Mouse (Mus musculus) cerebellum, adult 2 months (tissue): ENCODE results near the gene Mamdc2. TPM values are rescaled to one million over a fixed set of nuclear protein-coding genes. Genes with fewer than 3 reads are reported as not detected.

Source experiments
- DNase-seq, 2 experiments: peaks; one replicate each; pipeline ENCODE4 v3.0.0; 2021
- H3K27ac ChIP-seq: fragments of 200-500 bp; 2 replicates; pipeline ENCODE4 v1.5.1; 2012; ENCODE audit warnings: low read length, control low read depth, inconsistent platforms; ENCODE audit not compliant: insufficient read depth
- H3K27me3 ChIP-seq: fragments of 200-500 bp; 2 replicates; pipeline ENCODE4 v1.6.1; 2012; ENCODE audit warnings: inconsistent platforms, mild to moderate bottlenecking, low read length, moderate library complexity; ENCODE audit not compliant: control insufficient read depth, insufficient read depth
- H3K4me1 ChIP-seq: fragments of 200-500 bp; 2 replicates; pipeline ENCODE4 v1.6.1; 2011; ENCODE audit warnings: low read length; ENCODE audit not compliant: control insufficient read depth, insufficient read depth
- H3K4me3 ChIP-seq: fragments of 200-500 bp; replicated peaks from 2 replicates; pipeline ENCODE3; 2011; ENCODE audit warnings: mild to moderate bottlenecking, low read depth, low read length, control low read depth; ENCODE audit not compliant: insufficient read depth
- CTCF ChIP-seq: fragments of 200-500 bp; IDR thresholded peaks from 2 replicates; pipeline ENCODE4 v1.5.1; 2011; ENCODE audit warnings: low read depth, mild to moderate bottlenecking, control low read depth, low read length, moderate library complexity, borderline replicate concordance; ENCODE audit not compliant: insufficient read depth
- POLR2A ChIP-seq: fragments of 200-500 bp; IDR thresholded peaks from 2 replicates; pipeline ENCODE4 v1.6.1; 2011; ENCODE audit warnings: low read length, control low read depth, borderline replicate concordance; ENCODE audit not compliant: insufficient read depth
- WGBS: fragments of 180-500 bp; shearing (Covaris S2); methylation state at CpG from one replicate; pipeline ENCODE4 v1.1.7; 2018; 5-methylcytosine and 5-hydroxymethylcytosine counted together
- polyA plus RNA-seq: library from polyadenylated mRNA; depleted of rRNA; stranded (reverse); fragments of >200 nt; gene quantifications from 2 replicates; pipeline ENCODE4 v1.2.3, GENCODE M21; 2012

The Mamdc2 gene
- polyA plus RNA-seq, 1 experiment, result 2.7 TPM

GRCm38 (mm10) chr19:23382396-23382795 is 65.8 kb downstream of the Mamdc2 start:
- Histone ChIP-seq H3K4me3 (no peak overlapping the region), H3K27me3 (no peaks in the 10 kb centered on the region), H3K4me1 (peaks cover 4% of the 10 kb centered on the region), H3K27ac (no peak overlapping the region)
- TF ChIP-seq CTCF (no peak), POLR2A (no peak)
- DNase-seq, result no peak
- WGBS, result 89% methylated on average over 2 of the region's 2 CpGs

GRCm38 (mm10) chr19:23380968-23381367 is 67.3 kb downstream of the Mamdc2 start:
- H3K27ac ChIP-seq, result no peak overlapping the region
- TF ChIP-seq POLR2A, result no peak
- WGBS, result 96% methylated on average over 4 of the region's 4 CpGs

DNA sequence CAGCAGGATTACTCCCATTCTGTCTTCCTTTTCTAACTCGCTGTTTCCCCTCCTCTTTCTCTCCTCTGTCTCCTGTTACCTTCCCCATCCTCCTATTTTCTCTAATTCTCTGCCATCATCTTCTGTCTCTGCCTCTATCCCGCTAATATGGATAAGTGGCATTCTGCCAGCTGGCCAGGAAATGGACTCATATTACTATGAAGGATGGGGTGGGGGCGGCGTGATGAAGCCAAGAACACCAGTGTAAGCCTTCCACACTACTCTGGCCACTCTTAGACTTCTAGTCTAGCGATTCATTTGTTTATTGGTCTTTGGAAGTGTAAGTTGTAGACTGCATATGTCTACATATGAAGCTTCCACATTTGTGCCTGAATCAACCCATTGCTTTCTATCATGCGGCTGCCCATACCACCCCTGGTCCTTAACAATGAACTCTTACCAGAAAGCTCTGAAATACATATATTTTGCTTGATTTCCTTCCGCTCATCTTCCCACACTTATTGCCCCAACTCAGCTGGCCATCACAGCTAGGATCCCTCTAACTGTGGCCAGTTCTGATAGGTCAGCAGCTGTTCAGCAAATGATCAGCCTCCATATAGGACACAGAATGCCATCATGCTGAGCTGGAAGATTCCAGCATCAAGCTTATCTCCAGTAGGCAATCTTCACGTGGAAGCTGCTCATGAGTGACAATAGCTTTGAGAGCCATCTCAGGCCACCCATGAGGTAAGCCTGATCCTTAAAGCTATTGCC is 68.3 kb downstream of the Mamdc2 start:
- Histone ChIP-seq H3K4me1 (peaks cover 13% of the 10 kb centered on the region), H3K27me3 (no peaks in the 10 kb centered on the region), H3K27ac (no peak overlapping the region), H3K4me3 (no peak overlapping the region)
- no peak for TF ChIP-seq POLR2A
- TF ChIP-seq CTCF, result no peak
- 49% methylated on average over 8 of the region's 8 CpGs for WGBS
- DNase-seq, result no peak

More at GRCm38 (mm10) chr19:23380968-23381367, 67.3 kb downstream of the Mamdc2 start:
- no peak for DNase-seq
- Histone ChIP-seq H3K4me3 (no peak overlapping the region), H3K27me3 (no peaks in the 10 kb centered on the region), H3K4me1 (peaks cover 10% of the 10 kb centered on the region)

- WGBS, result 87% methylated on average over 11 of the region's 11 CpGs
- H3K4me1 ChIP-seq, result peaks cover 19% of the 10 kb centered on the region
- no peak for DNase-seq
- no peaks in the 10 kb centered on the region for H3K27me3 ChIP-seq
- no peak overlapping the region for H3K27ac ChIP-seq
- TF ChIP-seq CTCF, result no peak
- TF ChIP-seq POLR2A, result no peak
- no peak overlapping the region for H3K4me3 ChIP-seq
Measured at GRCm38 (mm10) chr19:23376536-23377201, 71.6 kb downstream of the Mamdc2 start.

- WGBS, result 2% methylated on average over 7 of the region's 7 CpGs
- H3K4me3 ChIP-seq, result peak overlapping the region; percentile 4
- no peaks in the 10 kb centered on the region for H3K27me3 ChIP-seq
- peak; percentile 96 to 97 for DNase-seq
- H3K4me1 ChIP-seq, result peaks cover 19% of the 10 kb centered on the region
- no peak for TF ChIP-seq CTCF
- no peak for TF ChIP-seq POLR2A
- peak overlapping the region; percentile 79 for H3K27ac ChIP-seq
Measured at GRCm38 (mm10) chr19:23374941-23375656, 73.1 kb downstream of the Mamdc2 start.

- Histone ChIP-seq H3K27ac (no peak overlapping the region), H3K27me3 (no peaks in the 10 kb centered on the region), H3K4me1 (peaks cover 15% of the 10 kb centered on the region; the same call in 1 of the 2 replicates), H3K4me3 (no peak overlapping the region)
- WGBS, result 76% methylated on average over 9 of the region's 9 CpGs
- TF ChIP-seq CTCF (no peak), POLR2A (no peak)
- peak in 1 of 2 experiments; percentile 31 for DNase-seq
Measured at GRCm38 (mm10) chr19:23373728-23374127, 74.5 kb downstream of the Mamdc2 start.

- DNase-seq, result peak; percentile 48 to 62
- H3K27me3 ChIP-seq, result no peaks in the 10 kb centered on the region
- no peak overlapping the region for H3K27ac ChIP-seq
- H3K4me1 ChIP-seq, result peaks cover 15% of the 10 kb centered on the region; the same call in 1 of the 2 replicates
- 60% methylated on average over 8 of the region's 8 CpGs for WGBS
- no peak overlapping the region for H3K4me3 ChIP-seq
- TF ChIP-seq CTCF (peak; percentile 68), POLR2A (no peak)
Measured at GRCm38 (mm10) chr19:23373287-23373686, 75.0 kb downstream of the Mamdc2 start.
